Mouse (Mus musculus) forebrain, embryonic 14.5 days (tissue): ENCODE data around the gene Frat1. TPM values are rescaled to one million over a fixed set of nuclear protein-coding genes. Genes with fewer than 3 reads are reported as not detected.
"Not testable (repeated sequence)": the region's sequence is repeated elsewhere in the genome, so short reads cannot be mapped to it uniquely, and the experiment has no call there.

Experiments
- ATAC-seq: fragments of 200-750 bp; cut with Nextera tagmentation; 2 replicates; pipeline ENCODE4 v1.8.0; 2017; ENCODE audit warnings: mild to moderate bottlenecking, moderate library complexity
- DNase-seq: peaks from one replicate; pipeline ENCODE4 v3.0.0-alpha.2; 2015; ENCODE audit warnings: low spot score
- H3K27ac ChIP-seq: fragments of 300-500 bp; sonication (generic); 2 replicates; pipeline ENCODE4 v1.5.1; 2014; ENCODE audit warnings: low read depth, mild to moderate bottlenecking, control low read depth, low read length, moderate library complexity
- H3K27me3 ChIP-seq: fragments of 300-500 bp; sonication (generic); replicated peaks from 2 replicates; pipeline ENCODE4 v1.6.1; 2014; ENCODE audit warnings: low read length, control low read depth, mixed read lengths; ENCODE audit not compliant: control insufficient read depth, insufficient read depth
- H3K36me3 ChIP-seq: fragments of 300-500 bp; sonication (generic); 2 replicates; pipeline ENCODE4 v1.6.1; 2014; ENCODE audit warnings: low read length, control low read depth; ENCODE audit not compliant: control insufficient read depth, insufficient read depth
- H3K4me1 ChIP-seq: fragments of 300-500 bp; sonication (generic); 2 replicates; pipeline ENCODE4 v1.6.1; 2014; ENCODE audit warnings: antibody characterized with exemption, low read length, control low read depth; ENCODE audit not compliant: control insufficient read depth, insufficient read depth
- H3K4me2 ChIP-seq: fragments of 300-500 bp; sonication (generic); 2 replicates; pipeline ENCODE4 v1.6.1; 2014; ENCODE audit warnings: mild to moderate bottlenecking, control low read depth, low read length
- H3K4me3 ChIP-seq: fragments of 300-500 bp; sonication (generic); 2 replicates; pipeline ENCODE4 v1.5.1; 2014; ENCODE audit warnings: low read depth, low read length, control low read depth
- H3K9ac ChIP-seq: fragments of 300-500 bp; sonication (generic); 2 replicates; pipeline ENCODE4 v1.6.1; 2014; ENCODE audit warnings: mild to moderate bottlenecking, low read length, control low read depth, moderate library complexity
- H3K9me3 ChIP-seq: fragments of 300-500 bp; sonication (generic); replicated peaks from 2 replicates; pipeline ENCODE4 v1.6.1; 2016; ENCODE audit warnings: low read length, control low read depth, mixed read lengths; ENCODE audit not compliant: control insufficient read depth
- WGBS: fragments of 180-500 bp; shearing (Covaris S2); extraction: QIAGEN DNeasy Blood & Tissue Kit; methylation state at CpG from one replicate; pipeline ENCODE4 v1.1.7; 2014; 5-methylcytosine and 5-hydroxymethylcytosine counted together
- polyA plus RNA-seq: library from polyadenylated mRNA; unstranded; fragments of >200 nt; fragmentation: Nextera tagmentation; extraction: Ambion mirVana; gene quantifications from 2 replicates; pipeline ENCODE4 v1.2.1, GENCODE M21; 2014

Frat1 gene
- polyA plus RNA-seq, 1 experiment from 2014 or later = 35.5 TPM

DNA sequence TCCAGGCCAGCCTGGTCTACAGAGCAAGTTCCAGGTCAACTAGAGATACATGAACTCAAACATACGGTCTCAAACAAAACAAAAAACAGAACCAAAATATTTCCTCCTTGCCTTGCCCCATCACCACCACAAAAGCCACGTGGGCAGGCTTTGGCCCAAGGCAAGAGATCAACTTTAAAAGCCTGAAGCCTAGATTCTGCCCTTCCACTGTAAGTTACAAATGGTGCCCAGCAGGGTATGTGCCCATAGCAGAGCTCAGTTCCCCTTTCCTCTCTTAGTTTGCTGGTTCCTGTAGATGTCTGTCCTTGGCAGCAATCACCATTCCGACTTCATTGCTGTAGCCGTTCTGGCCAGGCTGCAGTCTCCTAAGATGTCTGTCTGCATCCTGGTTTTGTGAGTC is 12.9 kb downstream of the Frat1 start:
- Histone ChIP-seq H3K4me3 (no peak overlapping the region), H3K27ac (no peak overlapping the region), H3K36me3 (no peaks in the 10 kb centered on the region), H3K9me3 (no peaks in the 10 kb centered on the region), H3K4me1 (peaks cover 9% of the 10 kb centered on the region), H3K9ac (no peak overlapping the region), H3K27me3 (no peaks in the 10 kb centered on the region), H3K4me2 (no peak overlapping the region)
- WGBS = 78% methylated on average over 4 of the region's 4 CpGs
- no peak for ATAC-seq
- no peak for DNase-seq

DNA sequence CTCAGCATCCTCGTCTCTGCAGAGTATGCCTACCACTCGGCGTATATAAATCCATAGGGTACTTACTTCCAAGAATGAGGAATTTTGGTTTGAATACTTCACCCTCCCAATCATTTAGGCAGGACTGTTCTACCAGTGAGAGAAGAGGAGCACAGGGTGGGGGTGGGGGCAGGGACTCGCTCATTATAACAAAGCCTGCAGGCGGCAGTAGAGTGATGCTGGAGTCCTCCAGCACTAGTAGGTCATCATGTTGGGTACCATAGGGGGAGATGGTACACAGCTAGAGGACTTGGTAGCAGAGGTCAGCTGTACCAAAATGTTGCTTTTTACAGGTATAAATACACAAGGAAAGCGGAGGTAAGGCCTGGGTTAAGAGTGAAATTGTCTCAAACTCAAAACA is 14.6 kb downstream of the Frat1 start:
- H3K4me1 ChIP-seq = peaks cover 9% of the 10 kb centered on the region
- H3K4me2 ChIP-seq = no peak overlapping the region
- no peaks in the 10 kb centered on the region for H3K36me3 ChIP-seq
- H3K9me3 ChIP-seq = no peaks in the 10 kb centered on the region
- H3K4me3 ChIP-seq = no peak overlapping the region
- H3K27me3 ChIP-seq = no peaks in the 10 kb centered on the region
- no peak overlapping the region for H3K9ac ChIP-seq
- ATAC-seq (no peak), DNase-seq (no peak)
- WGBS = 85% methylated on average over 6 of the region's 6 CpGs
- no peak overlapping the region for H3K27ac ChIP-seq

DNA sequence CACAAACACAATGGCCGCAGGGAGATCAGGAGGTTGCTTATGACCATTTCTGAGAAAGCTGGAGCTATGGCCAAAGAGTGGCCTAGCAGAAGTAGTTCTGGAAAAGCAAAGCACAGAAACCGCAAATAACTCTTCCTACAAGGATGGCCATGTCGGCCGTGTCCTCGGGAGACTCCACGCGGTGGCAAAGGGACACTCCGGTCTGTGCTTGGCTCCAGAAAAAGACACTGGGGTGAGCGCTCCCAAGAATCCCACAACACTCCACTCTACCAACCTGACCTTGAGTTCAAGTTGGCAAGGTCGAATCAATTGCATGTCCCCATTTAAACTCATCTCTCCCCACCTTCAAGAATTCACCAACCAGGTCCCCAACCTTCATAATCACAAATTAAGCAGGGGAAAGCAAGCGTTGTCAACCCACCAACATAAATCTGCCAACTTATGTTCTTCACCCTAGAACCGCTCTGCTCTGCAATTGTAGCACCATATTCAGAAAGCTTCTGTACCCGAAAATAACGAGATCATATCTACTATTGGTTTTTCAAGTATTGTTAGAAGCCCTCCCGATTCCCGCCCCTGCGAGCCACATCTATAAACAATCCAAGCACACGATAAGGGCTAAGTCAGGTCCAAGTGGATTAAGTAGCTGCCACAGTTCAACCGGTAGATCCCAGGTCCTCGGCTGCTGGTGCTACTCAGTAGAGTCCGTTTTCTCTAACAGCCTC is 16.8 kb downstream of the Frat1 start:
- WGBS = 6% methylated on average over 21 of the region's 21 CpGs
- DNase-seq = no peak
- ATAC-seq = no peak

DNA sequence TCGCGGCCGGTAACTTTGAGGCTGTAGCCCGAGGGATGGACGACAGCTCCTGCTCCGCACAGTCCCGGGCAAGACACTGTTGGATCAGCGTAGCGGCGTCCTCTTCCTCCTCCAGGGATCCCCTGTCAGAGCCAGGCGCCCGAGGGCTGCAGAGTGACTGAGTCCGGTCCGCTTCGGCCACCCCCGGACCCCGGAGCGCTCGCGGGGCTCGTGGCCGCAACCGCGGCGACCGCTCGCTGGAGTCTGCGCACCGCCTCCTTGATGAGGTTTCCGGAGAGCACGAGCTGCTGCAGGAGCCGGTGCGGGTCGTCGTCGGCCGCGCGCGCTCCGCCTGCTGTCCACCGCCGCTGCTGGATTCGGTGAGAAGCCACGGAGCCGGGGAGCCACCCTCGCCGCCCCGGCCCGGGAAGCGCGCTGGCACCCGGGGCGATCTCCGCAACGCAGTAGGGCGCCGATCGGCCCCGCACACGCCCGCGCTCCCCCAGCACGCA is 17.4 kb downstream of the Frat1 start:
- Histone ChIP-seq H3K9me3 (no peaks in the 10 kb centered on the region), H3K4me3 (peak overlapping the region; percentile 89), H3K9ac (peak overlapping the region; percentile 90), H3K4me2 (peak overlapping the region; percentile 96), H3K27ac (peak overlapping the region; percentile 92), H3K36me3 (no peaks in the 10 kb centered on the region), H3K27me3 (no peaks in the 10 kb centered on the region), H3K4me1 (peaks cover 32% of the 10 kb centered on the region)
- DNase-seq (peak; percentile 47), ATAC-seq (peak; percentile 6)
- under 1% methylated on average over 63 of the region's 64 CpGs for WGBS

More for the DNA sequence above, 16.8 kb downstream of the Frat1 start:
- Histone ChIP-seq H3K36me3 (no peaks in the 10 kb centered on the region), H3K9me3 (no peaks in the 10 kb centered on the region), H3K4me1 (peaks cover 28% of the 10 kb centered on the region), H3K27ac (peak overlapping the region; percentile 92; the same call in 1 of the 2 replicates), H3K4me2 (peak overlapping the region; percentile 96), H3K9ac (peak overlapping the region; percentile 90), H3K27me3 (no peaks in the 10 kb centered on the region), H3K4me3 (peak overlapping the region; percentile 89)

DNA sequence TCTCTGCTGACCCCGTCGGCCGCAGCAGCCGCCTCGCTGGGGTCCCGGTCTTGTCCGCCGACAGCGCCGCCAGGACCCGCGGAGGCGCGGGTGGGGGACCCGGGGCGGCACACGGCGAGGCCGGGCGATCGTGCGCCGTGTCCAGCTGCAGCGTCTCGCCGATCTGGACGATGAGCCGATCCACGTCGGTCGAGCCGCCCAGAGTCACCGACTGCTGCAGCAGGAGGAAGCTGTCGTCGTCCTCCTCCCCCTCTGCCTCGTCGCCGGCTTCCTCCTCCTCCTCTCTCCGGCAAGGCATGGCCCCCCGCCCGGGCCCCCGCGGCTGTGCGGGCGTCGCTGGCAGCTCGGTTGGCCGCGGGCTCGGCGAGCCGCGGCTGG is 17.8 kb downstream of the Frat1 start:
- Histone ChIP-seq H3K4me2 (peak overlapping the region; percentile 96), H3K9ac (peak overlapping the region; percentile 90), H3K27ac (peak overlapping the region; percentile 92), H3K4me3 (peak overlapping the region; percentile 89), H3K4me1 (peaks cover 32% of the 10 kb centered on the region)
- 1% methylated on average over 40 of the region's 53 CpGs for WGBS
- not testable (repeated sequence) for H3K36me3 ChIP-seq, H3K27me3 ChIP-seq, H3K9me3 ChIP-seq
- ATAC-seq (peak; percentile 60), DNase-seq (peak; percentile 74)

DNA sequence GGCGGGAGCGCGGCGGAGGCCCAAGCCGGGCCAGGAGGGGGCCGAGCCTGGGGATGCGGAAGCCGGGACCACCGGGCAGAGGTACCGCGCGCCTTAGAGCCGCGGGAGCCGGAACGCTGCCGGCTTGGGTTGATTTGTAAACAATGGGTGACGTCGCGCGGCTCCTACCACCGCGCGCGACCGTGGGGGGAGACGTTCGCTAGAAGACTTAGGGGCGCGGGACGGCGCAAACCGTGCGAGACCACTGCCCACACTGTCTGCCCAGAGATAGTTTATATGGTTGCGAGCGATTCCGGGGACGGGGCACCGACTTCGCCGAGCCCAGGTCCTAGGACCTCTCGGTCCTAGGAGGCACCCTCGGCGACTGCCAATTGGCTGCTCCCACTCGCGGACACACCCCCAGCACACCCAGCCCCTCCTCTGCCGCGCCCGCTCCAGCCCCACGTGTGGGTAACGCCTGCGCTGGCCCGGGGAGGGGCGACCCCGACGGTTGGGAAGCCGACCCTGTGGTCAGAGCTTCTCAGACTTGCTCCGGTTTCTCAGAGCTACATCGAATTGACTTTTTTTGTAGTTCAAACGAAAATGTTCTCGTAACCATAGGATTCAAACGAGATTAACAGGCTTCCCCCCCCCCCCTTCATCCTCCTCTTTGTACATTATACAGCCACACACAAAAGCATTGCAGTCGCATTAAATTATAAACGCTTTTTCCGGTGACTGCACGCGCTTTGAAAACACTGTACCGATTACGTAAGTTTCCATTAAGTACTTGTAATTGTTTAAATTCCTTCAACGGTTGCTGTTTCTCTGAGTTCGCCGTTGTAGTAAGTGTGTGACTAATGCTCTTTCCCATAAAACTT is 18.5 kb downstream of the Frat1 start, which contains the start of gene Frat2:
TSS of gene Frat2 (minus strand) at position 141 of the 860 bp plus-strand sequence.
- no peaks in the 10 kb centered on the region for H3K36me3 ChIP-seq
- ATAC-seq (peak; percentile 95), DNase-seq (peak; percentile 94)
- H3K4me3 ChIP-seq = peak within 1 kb of the TSS; percentile 89
- H3K9ac ChIP-seq = peak within 1 kb of the TSS; percentile 90
- H3K4me2 ChIP-seq = peak within 1 kb of the TSS; percentile 96
- no peaks in the 10 kb centered on the region for H3K27me3 ChIP-seq
- H3K27ac ChIP-seq = peak within 1 kb of the TSS; percentile 92
- peaks cover 32% of the 10 kb centered on the region for H3K4me1 ChIP-seq
- no peaks in the 10 kb centered on the region for H3K9me3 ChIP-seq
- under 1% methylated on average over 72 of the region's 72 CpGs for WGBS

DNA sequence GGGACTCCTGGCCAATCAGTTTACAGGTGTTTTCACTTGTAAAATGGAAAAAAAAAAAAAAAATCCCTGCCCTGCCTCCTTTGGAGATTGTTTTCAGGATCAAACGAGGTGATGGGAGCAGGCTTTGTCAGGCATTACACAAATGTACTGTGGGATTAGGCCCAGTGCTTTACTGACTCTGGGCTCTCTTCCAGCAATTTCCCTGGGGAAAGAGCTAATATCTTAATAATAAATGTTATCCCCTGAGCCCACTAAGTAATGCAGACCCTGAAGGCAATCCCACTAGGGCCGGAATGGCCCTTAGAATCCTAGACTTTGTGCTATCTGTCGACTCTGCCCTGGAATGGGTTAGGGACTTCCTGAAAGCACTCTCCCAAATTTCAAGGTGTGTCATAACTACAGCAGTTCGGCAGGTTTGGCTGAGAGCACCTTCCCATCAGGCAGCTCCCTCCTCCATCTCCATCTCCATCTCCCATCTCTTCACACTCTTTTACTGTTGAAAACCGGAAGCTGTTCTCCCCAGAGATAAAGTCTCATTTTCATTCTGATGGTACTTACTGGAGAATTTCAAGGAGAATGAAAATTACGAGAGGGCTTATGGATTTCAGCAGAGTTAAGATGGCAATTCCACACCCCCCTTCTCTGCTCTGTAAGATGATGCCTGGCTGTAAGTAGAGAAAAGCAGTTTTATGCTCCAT is 20.4 kb downstream of the Frat1 start:
- no peak overlapping the region; the same call in 1 of the 2 replicates for H3K9ac ChIP-seq

DNA sequence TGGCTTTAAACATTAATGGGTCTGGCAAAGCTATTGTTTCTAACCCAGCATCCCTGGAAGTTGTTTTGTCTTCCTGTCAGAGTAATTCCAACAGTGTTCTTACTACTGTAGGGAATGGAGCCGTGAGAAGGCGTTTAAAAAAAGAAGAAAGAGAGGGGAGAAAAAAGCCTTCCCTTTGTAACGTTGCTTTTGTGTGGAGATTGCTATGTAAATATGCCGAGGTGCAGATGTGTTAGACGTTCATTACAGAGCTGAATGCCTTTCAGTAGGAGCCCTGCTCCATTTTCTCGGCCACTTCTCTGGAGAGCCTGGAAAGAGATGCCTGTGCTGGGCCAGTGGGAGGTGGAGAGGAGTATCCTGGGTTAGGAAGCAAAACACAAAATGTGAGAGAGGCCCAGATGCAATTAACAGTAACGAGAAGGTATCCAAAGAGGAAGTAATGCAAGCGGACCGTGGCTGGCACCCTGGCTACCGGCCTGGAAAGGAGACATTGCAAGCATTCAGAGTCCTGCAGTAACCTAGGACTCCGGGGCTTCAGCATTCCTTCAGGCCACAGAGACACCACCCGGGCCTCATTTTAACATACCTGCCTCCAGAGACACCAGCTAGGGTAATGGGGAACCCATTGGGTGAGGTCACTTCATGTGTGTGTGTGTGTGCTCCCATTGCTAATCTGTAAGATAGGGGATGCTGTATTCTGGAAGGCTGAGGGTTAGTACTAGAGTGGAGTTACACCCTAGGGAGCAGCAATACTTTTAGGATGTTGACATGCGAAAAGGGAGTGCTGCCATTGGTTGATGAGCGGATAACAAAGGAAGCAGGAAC is 21.2 kb downstream of the Frat1 start:
- peak overlapping the region; percentile 27 for H3K4me2 ChIP-seq
- peak overlapping the region; percentile 89 for H3K27ac ChIP-seq
- DNase-seq = peak; percentile 74
- H3K9ac ChIP-seq = peak overlapping the region; percentile 38
- H3K9me3 ChIP-seq = no peaks in the 10 kb centered on the region
- ATAC-seq = no peak
- peaks cover 31% of the 10 kb centered on the region for H3K4me1 ChIP-seq
- H3K4me3 ChIP-seq = 0 out of 2 replicates have a peak overlapping the region, but pooled peaks have one; percentile 0
- H3K36me3 ChIP-seq = no peaks in the 10 kb centered on the region
- H3K27me3 ChIP-seq = no peaks in the 10 kb centered on the region
- 9% methylated on average over 14 of the region's 14 CpGs for WGBS

More for the DNA sequence above, 20.4 kb downstream of the Frat1 start:
- H3K36me3 ChIP-seq = no peaks in the 10 kb centered on the region
- peak; percentile 37 for DNase-seq
- peaks cover 32% of the 10 kb centered on the region for H3K4me1 ChIP-seq
- no peak for ATAC-seq
- no peak overlapping the region for H3K4me3 ChIP-seq
- H3K4me2 ChIP-seq = peak overlapping the region; percentile 27
- peak overlapping the region; percentile 89 for H3K27ac ChIP-seq
- no peaks in the 10 kb centered on the region for H3K27me3 ChIP-seq
- H3K9me3 ChIP-seq = no peaks in the 10 kb centered on the region
- WGBS = 5% methylated on average over 6 of the region's 6 CpGs
